24 mouse cellular contexts compared by ENCODE assay signal in the genomic region with DNA sequence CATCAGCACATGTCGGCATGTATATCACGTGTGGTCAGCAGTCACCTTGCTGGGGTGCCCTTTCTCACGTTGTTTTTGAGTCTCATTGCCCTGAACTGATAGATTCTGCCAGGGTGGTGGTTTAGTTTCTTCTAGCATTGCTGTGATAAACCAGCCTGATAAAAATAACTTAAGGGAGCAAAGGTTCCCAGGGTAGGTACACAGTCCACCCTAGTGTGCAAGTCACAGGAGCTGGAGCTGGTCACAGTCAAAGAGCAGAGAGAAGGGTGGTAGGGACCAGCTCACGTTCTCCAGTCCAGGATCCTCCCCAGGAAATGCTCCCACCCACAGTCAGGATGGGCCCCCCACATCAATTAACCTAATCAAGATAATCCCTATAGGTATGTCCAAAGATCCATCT.
A peak's percentile ranks its signal among the peaks of the same experiment; 100 is the strongest.
DNase-seq lines count a peak whose midpoint lies in the region; ATAC-seq and TF ChIP-seq lines count a peak whose summit lies in the region.
"Had no signal": no experiment of that assay in that cellular context is flagged by ENCODE, and none has a peak within 500 bp of the region (broad histone marks: within the 10 kb centered on the region; RNA-seq: fewer than 3 reads in every experiment).

No protein-coding gene starts in this region.

- 64% methylated on average over 4 of the region's 4 CpGs for WGBS in kidney, adult 2 months
- 84% methylated on average over 4 of the region's 4 CpGs for WGBS in kidney, embryonic 16.5 days
- 79% methylated on average over 4 of the region's 4 CpGs for WGBS in intestine, embryonic 16.5 days

- TF ChIP-seq CTCF in kidney, adult 2 months (conservative IDR thresholded peaks at IDR 0.05; ENCODE audit: insufficient read depth, insufficient read length, low read depth, low read length): no peak

- no peak overlapping the region for H3K4me3 ChIP-seq in kidney, adult 2 months (ENCODE audit: insufficient read depth, low read depth, low read length)
- H3K4me3 ChIP-seq in kidney, embryonic 16.5 days (ENCODE audit: low read length): no peak overlapping the region
- no peak overlapping the region for H3K4me3 ChIP-seq in intestine, embryonic 16.5 days (ENCODE audit: low read length)
- H3K4me3 ChIP-seq: embryonic facial prominence, embryonic 10.5 days; embryonic facial prominence, embryonic 13.5 days; erythroblast, embryonic 14.5 days; forebrain, embryonic 12.5 days; forebrain, embryonic 15.5 days; heart, adult 2 months; hindbrain, embryonic 12.5 days had no signal

- H3K4me2 ChIP-seq in kidney, embryonic 16.5 days (replicated peaks; ENCODE audit: low read depth, low read length): no peak overlapping the region
- no peak overlapping the region for H3K4me2 ChIP-seq in intestine, embryonic 16.5 days (ENCODE audit: low read depth, low read length)
- H3K4me2 ChIP-seq: embryonic facial prominence, embryonic 13.5 days; forebrain, embryonic 12.5 days; forebrain, embryonic 15.5 days; heart, embryonic 11.5 days; hindbrain, embryonic 12.5 days had no signal

- peak; percentile 49 for DNase-seq in heart, adult 11 months
- DNase-seq in heart, adult 8-10 months (ENCODE audit: low spot score): no peak
- DNase-seq in kidney, adult 2 months: peak; percentile 78
- DNase-seq in kidney, postnatal 36 days: peak; percentile 44 to 46
- DNase-seq in kidney, adult 18-20 months: no peak
- DNase-seq: adrenal gland, adult 8-10 months; adrenal gland, postnatal 25 days; cerebellum, adult 11-12 months; cerebellum, adult 8-10 months; cerebellum, postnatal 10 days; cerebellum, postnatal 36 days; embryo, embryonic 11 days; gastrocnemius, postnatal 25 days; heart, adult 2 months had no signal

- no peak for TF ChIP-seq POLR2A in kidney, adult 2 months (IDR thresholded peaks at IDR 0.05; ENCODE audit: low read depth, low read length)

- peak overlapping the region; percentile 13; the same call in 1 of the 2 replicates for H3K27ac ChIP-seq in kidney, adult 2 months (ENCODE audit: insufficient read depth, low read depth, low read length)
- no peak overlapping the region for H3K27ac ChIP-seq in kidney, embryonic 16.5 days (ENCODE audit: low read length)
- H3K27ac ChIP-seq in intestine, embryonic 16.5 days (ENCODE audit: low read length): no peak overlapping the region
- H3K27ac ChIP-seq: embryonic facial prominence, embryonic 10.5 days; embryonic facial prominence, embryonic 13.5 days; forebrain, embryonic 12.5 days; forebrain, embryonic 15.5 days; heart, adult 2 months; hindbrain, embryonic 12.5 days had no signal

- peaks cover 21% of the 10 kb centered on the region for H3K4me1 ChIP-seq in kidney, adult 2 months (ENCODE audit: control insufficient read depth, insufficient read depth, low read length)
- H3K4me1 ChIP-seq in kidney, embryonic 16.5 days (ENCODE audit: insufficient read depth, low read length): 0 out of 2 replicates have a peak, but pooled peaks cover 3% of the 10 kb centered on the region
- no peaks in the 10 kb centered on the region for H3K4me1 ChIP-seq in intestine, embryonic 16.5 days (ENCODE audit: control insufficient read depth, insufficient read depth, low read length)
- H3K4me1 ChIP-seq: embryonic facial prominence, embryonic 13.5 days had no signal

- no peak overlapping the region for H3K9ac ChIP-seq in kidney, embryonic 16.5 days (replicated peaks; ENCODE audit: low read length)
- H3K9ac ChIP-seq in intestine, embryonic 16.5 days (ENCODE audit: low read depth, low read length): no peak overlapping the region
- H3K9ac ChIP-seq: embryonic facial prominence, embryonic 13.5 days; forebrain, embryonic 12.5 days; forebrain, embryonic 15.5 days; hindbrain, embryonic 12.5 days had no signal

- no peaks in the 10 kb centered on the region for H3K36me3 ChIP-seq in kidney, adult 2 months (ENCODE audit: control insufficient read depth, insufficient read depth, low read length)
- no peaks in the 10 kb centered on the region for H3K36me3 ChIP-seq in kidney, embryonic 16.5 days (ENCODE audit: insufficient read depth, low read length)
- H3K36me3 ChIP-seq in intestine, embryonic 16.5 days (ENCODE audit: control insufficient read depth, insufficient read depth, low read length): no peaks in the 10 kb centered on the region
- H3K36me3 ChIP-seq: embryonic facial prominence, embryonic 10.5 days; embryonic facial prominence, embryonic 13.5 days; forebrain, embryonic 12.5 days; forebrain, embryonic 15.5 days; hindbrain, embryonic 12.5 days had no signal

- no peaks in the 10 kb centered on the region for H3K9me3 ChIP-seq in kidney, embryonic 16.5 days (ENCODE audit: low read length)
- H3K9me3 ChIP-seq in intestine, embryonic 16.5 days (ENCODE audit: control insufficient read depth, low read length): no peaks in the 10 kb centered on the region
- H3K9me3 ChIP-seq: embryonic facial prominence, embryonic 10.5 days; embryonic facial prominence, embryonic 13.5 days; forebrain, embryonic 12.5 days; forebrain, embryonic 15.5 days; hindbrain, embryonic 12.5 days had no signal

- ATAC-seq in kidney, embryonic 16.5 days (ENCODE audit: low FRiP score, low TSS enrichment): no peak
- ATAC-seq in intestine, embryonic 16.5 days: peak; percentile 68; the same call in 1 of the 2 replicates
- ATAC-seq: activated CD4-positive, CD25-positive, alpha-beta regulatory T cell, adult 4 months; forebrain, embryonic 15.5 days had no signal

- H3K27me3 ChIP-seq in kidney, adult 2 months (replicated peaks; ENCODE audit: control insufficient read depth, insufficient read depth, low read length): no peaks in the 10 kb centered on the region
- no peaks in the 10 kb centered on the region for H3K27me3 ChIP-seq in kidney, embryonic 16.5 days (ENCODE audit: insufficient read depth, low read length)
- no peaks in the 10 kb centered on the region for H3K27me3 ChIP-seq in intestine, embryonic 16.5 days (replicated peaks; ENCODE audit: control insufficient read depth, insufficient read depth, low read length)
- H3K27me3 ChIP-seq: forebrain, embryonic 15.5 days; hindbrain, embryonic 12.5 days had no signal

Comparison
In these comparisons a context has a peak if more than half of its experiments do, and no peak if none do; other contexts are left out.
1. DNase-seq: peak in heart, adult 11 months (single experiment), kidney, adult 2 months (single experiment) and kidney, postnatal 36 days (2 of 2); none in heart, adult 8-10 months (single experiment) and kidney, adult 18-20 months (single experiment).